Mouse (Mus musculus): ENCODE results near the gene Rims4.

DNA sequence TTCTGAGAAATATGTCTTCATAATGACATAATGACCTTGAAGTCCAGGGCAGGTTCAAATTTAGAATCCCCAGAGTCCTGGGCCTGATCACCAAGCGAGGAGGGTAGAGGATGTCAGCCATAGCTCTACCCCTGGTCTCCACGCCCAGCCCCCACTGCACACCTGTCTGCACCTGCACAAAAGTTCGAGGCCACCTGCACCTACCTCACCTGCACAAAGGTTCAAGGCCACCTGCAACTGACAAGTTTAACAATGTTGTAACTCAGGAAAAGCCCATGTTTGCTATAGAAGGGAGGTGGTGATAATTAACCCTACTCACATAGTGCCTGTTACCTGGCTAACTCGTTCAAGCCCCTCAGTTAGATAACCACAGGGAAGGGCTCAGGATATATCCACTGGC lies 16.0 kb downstream of the Rims4 start:
- no peak for TF ChIP-seq CTCF (IDR thresholded peaks at IDR 0.05; ENCODE audit: borderline replicate concordance, extremely low read depth, insufficient read depth, insufficient read length)
- no peak for TF ChIP-seq POLR2A (IDR thresholded peaks at IDR 0.05; ENCODE audit: borderline replicate concordance, extremely low read depth, insufficient read depth, insufficient read length, poor library complexity, severe bottlenecking)

Data from brain, embryonic 14.5 days (tissue).